Mouse (Mus musculus): Measurements from ENCODE around the gene Irx6. TPM values are rescaled to one million over a fixed set of nuclear protein-coding genes. Genes with fewer than 3 reads are reported as not detected.

Irx6 gene
- polyA plus RNA-seq (2012; ENCODE audit: insufficient read depth, low replicate concordance): not detected in 2 replicates

- H3K36me3 ChIP-seq (replicated peaks; ENCODE audit: low read length): no peaks in the 10 kb centered on the region
- peaks cover 57% of the 10 kb centered on the region for H3K27me3 ChIP-seq (replicated peaks)
- H3K9me3 ChIP-seq: no peaks in the 10 kb centered on the region
- no peak within 1 kb of the TSS for H3K4me3 ChIP-seq (replicated peaks)
- no peak for TF ChIP-seq GATA1 (IDR thresholded peaks at IDR 0.05; ENCODE audit: borderline replicate concordance, low read length)
- no peak for TF ChIP-seq FLI1 (IDR thresholded peaks at IDR 0.05; ENCODE audit: low read length)
- H3K4me1 ChIP-seq: no peaks in the 10 kb centered on the region; the same call in 1 of the 2 replicates
Measured at GRCm38 (mm10) chr8:92674244-92675128, at the start of gene Irx6. Gene Irx6 (plus strand): TSS chr8:92674288.

- Histone ChIP-seq H3K36me3 (replicated peaks; ENCODE audit: low read length) (no peaks in the 10 kb centered on the region), H3K27me3 (replicated peaks) (no peaks in the 10 kb centered on the region), H3K9me3 (0 out of 2 replicates have a peak, but pooled peaks cover 11% of the 10 kb centered on the region), H3K4me3 (replicated peaks) (no peak overlapping the region), H3K4me1 (no peaks in the 10 kb centered on the region)
- TF ChIP-seq FLI1 (IDR thresholded peaks at IDR 0.05; ENCODE audit: low read length): no peak
- TF ChIP-seq GATA1 (IDR thresholded peaks at IDR 0.05; ENCODE audit: borderline replicate concordance, low read length): no peak
Measured at GRCm38 (mm10) chr8:92628711-92629650, 45.1 kb upstream of the Irx6 start.

- no peaks in the 10 kb centered on the region for H3K4me1 ChIP-seq
- H3K4me3 ChIP-seq (replicated peaks): no peak overlapping the region
- no peaks in the 10 kb centered on the region for H3K27me3 ChIP-seq (replicated peaks)
- no peaks in the 10 kb centered on the region for H3K36me3 ChIP-seq (replicated peaks; ENCODE audit: low read length)
- TF ChIP-seq GATA1 (IDR thresholded peaks at IDR 0.05; ENCODE audit: borderline replicate concordance, low read length): no peak
- TF ChIP-seq FLI1 (IDR thresholded peaks at IDR 0.05; ENCODE audit: low read length): no peak
- H3K9me3 ChIP-seq: 0 out of 2 replicates have a peak, but pooled peaks cover 6% of the 10 kb centered on the region
Measured at GRCm38 (mm10) chr8:92633199-92633598, 40.9 kb upstream of the Irx6 start.

GRCm38 (mm10) chr8:92640820-92641219, 33.3 kb upstream of the Irx6 start:
- TF ChIP-seq GATA1 (IDR thresholded peaks at IDR 0.05; ENCODE audit: borderline replicate concordance, low read length): no peak
- TF ChIP-seq FLI1 (IDR thresholded peaks at IDR 0.05; ENCODE audit: low read length): no peak
- peaks cover 37% of the 10 kb centered on the region for H3K9me3 ChIP-seq
- no peak overlapping the region for H3K4me3 ChIP-seq (replicated peaks)
- H3K4me1 ChIP-seq: no peaks in the 10 kb centered on the region
- no peaks in the 10 kb centered on the region for H3K36me3 ChIP-seq (replicated peaks; ENCODE audit: low read length)
- no peaks in the 10 kb centered on the region for H3K27me3 ChIP-seq (replicated peaks)

- no peaks in the 10 kb centered on the region for H3K27me3 ChIP-seq (replicated peaks)
- TF ChIP-seq FLI1 (IDR thresholded peaks at IDR 0.05; ENCODE audit: low read length) (no peak), GATA1 (IDR thresholded peaks at IDR 0.05; ENCODE audit: borderline replicate concordance, low read length) (no peak)
- no peaks in the 10 kb centered on the region for H3K4me1 ChIP-seq
- no peak overlapping the region for H3K4me3 ChIP-seq (replicated peaks)
- H3K36me3 ChIP-seq (replicated peaks; ENCODE audit: low read length): no peaks in the 10 kb centered on the region
- H3K9me3 ChIP-seq: peaks cover 26% of the 10 kb centered on the region
Measured at GRCm38 (mm10) chr8:92646637-92647036, 27.5 kb upstream of the Irx6 start.

- no peaks in the 10 kb centered on the region for H3K36me3 ChIP-seq (replicated peaks; ENCODE audit: low read length)
- no peaks in the 10 kb centered on the region for H3K4me1 ChIP-seq
- TF ChIP-seq GATA1 (IDR thresholded peaks at IDR 0.05; ENCODE audit: borderline replicate concordance, low read length) (no peak), FLI1 (IDR thresholded peaks at IDR 0.05; ENCODE audit: low read length) (no peak)
- peaks cover 7% of the 10 kb centered on the region for H3K9me3 ChIP-seq
- H3K27me3 ChIP-seq (replicated peaks): no peaks in the 10 kb centered on the region
- H3K4me3 ChIP-seq (replicated peaks): no peak overlapping the region
Measured at GRCm38 (mm10) chr8:92664207-92664606, 9.9 kb upstream of the Irx6 start.

GRCm38 (mm10) chr8:92670236-92670635, 3.9 kb upstream of the Irx6 start:
- Histone ChIP-seq H3K4me3 (replicated peaks) (no peak overlapping the region), H3K27me3 (replicated peaks) (peaks cover 25% of the 10 kb centered on the region), H3K36me3 (replicated peaks; ENCODE audit: low read length) (no peaks in the 10 kb centered on the region), H3K9me3 (peaks cover 5% of the 10 kb centered on the region), H3K4me1 (no peaks in the 10 kb centered on the region; the same call in 1 of the 2 replicates)
- no peak for TF ChIP-seq FLI1 (IDR thresholded peaks at IDR 0.05; ENCODE audit: low read length)
- no peak for TF ChIP-seq GATA1 (IDR thresholded peaks at IDR 0.05; ENCODE audit: borderline replicate concordance, low read length)

GRCm38 (mm10) chr8:92670656-92671195, 3.4 kb upstream of the Irx6 start:
- no peak overlapping the region for H3K4me3 ChIP-seq (replicated peaks)
- H3K27me3 ChIP-seq (replicated peaks): peaks cover 29% of the 10 kb centered on the region
- TF ChIP-seq GATA1 (IDR thresholded peaks at IDR 0.05; ENCODE audit: borderline replicate concordance, low read length) (no peak), FLI1 (IDR thresholded peaks at IDR 0.05; ENCODE audit: low read length) (no peak)
- no peaks in the 10 kb centered on the region for H3K36me3 ChIP-seq (replicated peaks; ENCODE audit: low read length)
- H3K9me3 ChIP-seq: peaks cover 5% of the 10 kb centered on the region
- H3K4me1 ChIP-seq: no peaks in the 10 kb centered on the region; the same call in 1 of the 2 replicates

GRCm38 (mm10) chr8:92671892-92672291, 2.2 kb upstream of the Irx6 start:
- Histone ChIP-seq H3K27me3 (replicated peaks) (peaks cover 38% of the 10 kb centered on the region), H3K4me3 (replicated peaks) (no peak overlapping the region), H3K9me3 (no peaks in the 10 kb centered on the region), H3K4me1 (no peaks in the 10 kb centered on the region; the same call in 1 of the 2 replicates), H3K36me3 (replicated peaks; ENCODE audit: low read length) (no peaks in the 10 kb centered on the region)
- TF ChIP-seq FLI1 (IDR thresholded peaks at IDR 0.05; ENCODE audit: low read length) (no peak), GATA1 (IDR thresholded peaks at IDR 0.05; ENCODE audit: borderline replicate concordance, low read length) (no peak)
